Mouse (Mus musculus) neutrophil, adult 83 days (primary cell): Measurements from ENCODE around the gene Olfr1339. TPM values are rescaled to one million over a fixed set of nuclear protein-coding genes. Genes with fewer than 3 reads are reported as not detected.

ENCODE experiments used
- total RNA-seq, 2 experiments: library from RNA; stranded (reverse); gene quantifications; one replicate each; pipeline ENCODE4 v1.2.4; 2023

Gene Olfr1339
- total RNA-seq: not detected

GRCm38 (mm10) chr4:118731875-118732274, at the start of gene Olfr1339:
TSS of gene Olfr1339 (plus strand) at chr4:118732175.

DNA sequence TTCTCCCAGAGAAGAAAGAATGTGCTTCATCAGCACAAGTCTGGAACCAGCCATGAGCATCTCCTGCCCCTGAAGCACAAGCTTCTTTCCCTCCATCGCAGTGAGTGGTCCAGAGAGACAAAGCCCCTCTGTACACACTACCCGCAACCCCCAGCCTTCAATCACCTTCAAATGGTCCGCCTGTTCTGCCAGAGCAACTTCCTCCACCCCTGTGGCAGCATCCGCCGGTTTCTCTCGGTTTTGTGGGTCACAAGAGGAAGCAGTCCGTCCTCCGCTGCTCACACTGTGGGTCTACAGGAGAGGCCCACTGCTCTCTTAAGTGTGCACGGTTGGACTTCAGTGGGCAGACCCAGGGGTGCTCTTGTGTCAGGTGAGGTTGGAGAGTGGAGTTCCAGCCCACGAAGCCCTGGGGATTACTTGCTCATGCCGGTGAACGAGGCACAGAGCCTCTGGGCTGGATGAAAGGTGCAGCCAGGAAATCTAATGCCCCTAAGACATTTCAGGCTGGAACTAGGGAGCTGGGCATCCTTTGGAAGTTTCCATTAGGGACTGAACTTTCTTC, 39.5 kb upstream of the Olfr1339 start, which contains the start of gene Olfr1342:
Gene Olfr1342 (minus strand): TSS at position 345 of the 562 bp plus-strand sequence.

GRCm38 (mm10) chr4:118703223-118703622, 28.8 kb upstream of the Olfr1339 start, which contains the start of gene Olfr1341:
TSS of gene Olfr1341 (plus strand) at chr4:118703523.

GRCm38 (mm10) chr4:118719838-118720237, 12.1 kb upstream of the Olfr1339 start, which contains the start of gene Olfr1340:
TSS of gene Olfr1340 (plus strand) at chr4:118720138.

GRCm38 (mm10) chr4:118758637-118759036, 26.7 kb downstream of the Olfr1339 start, which contains the start of gene Olfr1338:
TSS of gene Olfr1338 (minus strand) at chr4:118758737.

DNA sequence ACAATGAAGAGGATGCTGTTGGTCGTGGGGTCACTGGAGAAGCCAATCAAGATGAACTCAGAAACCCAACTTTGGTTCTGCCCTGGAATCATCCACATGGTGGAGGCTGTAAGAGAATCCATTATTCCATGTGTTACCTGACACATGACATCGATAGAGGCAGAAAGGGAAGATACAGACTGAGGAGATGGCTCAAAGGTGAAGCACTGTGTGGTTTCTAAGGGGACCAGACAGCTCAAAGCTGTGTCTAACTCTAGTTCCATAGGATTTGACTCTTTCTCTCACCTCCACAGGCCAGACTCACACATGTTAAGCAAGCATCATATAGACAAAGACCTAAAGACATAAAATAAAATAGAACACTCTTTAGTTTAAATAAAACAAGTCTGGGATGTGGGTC, 50.5 kb downstream of the Olfr1339 start, which contains the start of gene Olfr1337:
Gene Olfr1337 (minus strand): TSS at position 101 of the 400 bp plus-strand sequence.

Other genes starting within 250 kb of the Olfr1339 start
- gene Tie1, start 242.1 kb upstream of the Olfr1339 start, total RNA-seq: 1 to 10 TPM; 3.3 to 3.4 TPM
- not detected for gene 2610528J11Rik, start 205.2 kb upstream of the Olfr1339 start, total RNA-seq
- gene Tmem125, start 188.1 kb upstream of the Olfr1339 start, total RNA-seq: under 1 TPM in 1 of 2 experiments, not detected in 1; 0.18 TPM
- gene Cfap57, start 111.4 kb upstream of the Olfr1339 start, total RNA-seq: 1 to 10 TPM; 2.0 to 2.3 TPM
- gene Ebna1bp2, start 111.4 kb upstream of the Olfr1339 start, total RNA-seq: 10 to 100 TPM; 38.3 to 43.4 TPM
- gene Olfr62, start 73.2 kb upstream of the Olfr1339 start, total RNA-seq: not detected
- not detected for gene Olfr1342, start 39.4 kb upstream of the Olfr1339 start, total RNA-seq
- not detected for gene Olfr1341, start 28.7 kb upstream of the Olfr1339 start, total RNA-seq
- gene Olfr1340, start 12.0 kb upstream of the Olfr1339 start, total RNA-seq: not detected
- gene Olfr1338, start 26.6 kb downstream of the Olfr1339 start, total RNA-seq: not detected
- gene Olfr1337, start 50.4 kb downstream of the Olfr1339 start, total RNA-seq: not detected
- not detected for gene Olfr1335, start 77.8 kb downstream of the Olfr1339 start, total RNA-seq
- gene Olfr1333, start 104.1 kb downstream of the Olfr1339 start, total RNA-seq: not detected
- gene Olfr1331, start 132.5 kb downstream of the Olfr1339 start, total RNA-seq: not detected
- gene Olfr1330, start 156.4 kb downstream of the Olfr1339 start, total RNA-seq: not detected
- gene Olfr1329, start 185.3 kb downstream of the Olfr1339 start, total RNA-seq: not detected
- gene Olfr1328, start 206.4 kb downstream of the Olfr1339 start, total RNA-seq: not detected
- gene Lao1, start 229.4 kb downstream of the Olfr1339 start, total RNA-seq: not detected